Mouse (Mus musculus): ENCODE measurements around the gene Brd3.

- no peak for TF ChIP-seq CTCF (IDR thresholded peaks at IDR 0.05; ENCODE audit: low read depth, low read length)
- no peak for TF ChIP-seq POLR2A (IDR thresholded peaks at IDR 0.05; ENCODE audit: extremely low read depth, insufficient read depth, low read length)
Observed at GRCm38 (mm10) chr2:27411688-27412174, 95.7 kb downstream of the Brd3 start.

All from liver, adult 2 months (tissue).